Mouse (Mus musculus): Measurements from ENCODE around the gene Trim32. TPM values are rescaled to one million over a fixed set of nuclear protein-coding genes. Genes with fewer than 3 reads are reported as not detected.

The Trim32 gene
- polyA plus RNA-seq, 1 experiment from 2014 or later: 52.7 TPM

GRCm38 (mm10) chr4:65608112-65608511 lies 3.3 kb downstream of the Trim32 start:
- no peak overlapping the region for H3K9ac ChIP-seq (replicated peaks; ENCODE audit: low read depth, low read length)
- ATAC-seq (ENCODE audit: insufficient number of reproducible peaks, insufficient read depth, low FRiP score, low read depth): no peak
- WGBS: 95% methylated on average over 4 of the region's 4 CpGs

GRCm38 (mm10) chr4:65610329-65610728 lies 5.5 kb downstream of the Trim32 start:
- Histone ChIP-seq H3K9me3 (ENCODE audit: control insufficient read depth, low read depth, low read length) (no peaks in the 10 kb centered on the region), H3K4me1 (ENCODE audit: control insufficient read depth, insufficient read depth, low read length) (peaks cover 10% of the 10 kb centered on the region; the same call in 1 of the 2 replicates), H3K4me2 (replicated peaks; ENCODE audit: low read depth, low read length) (no peak overlapping the region), H3K27ac (ENCODE audit: low read length) (no peak overlapping the region), H3K9ac (replicated peaks; ENCODE audit: low read depth, low read length) (no peak overlapping the region), H3K36me3 (ENCODE audit: control insufficient read depth, insufficient read depth, low read length) (peaks cover 24% of the 10 kb centered on the region), H3K4me3 (ENCODE audit: low read depth, low read length) (no peak overlapping the region), H3K27me3 (ENCODE audit: control insufficient read depth, insufficient read depth, low read length) (no peaks in the 10 kb centered on the region)
- 74% methylated on average over 5 of the region's 5 CpGs for WGBS
- no peak for ATAC-seq (ENCODE audit: insufficient number of reproducible peaks, insufficient read depth, low FRiP score, low read depth)

More at GRCm38 (mm10) chr4:65608112-65608511, 3.3 kb downstream of the Trim32 start:
- Histone ChIP-seq H3K4me1 (ENCODE audit: control insufficient read depth, insufficient read depth, low read length) (peaks cover 10% of the 10 kb centered on the region; the same call in 1 of the 2 replicates), H3K4me2 (replicated peaks; ENCODE audit: low read depth, low read length) (no peak overlapping the region), H3K27me3 (ENCODE audit: control insufficient read depth, insufficient read depth, low read length) (no peaks in the 10 kb centered on the region), H3K27ac (ENCODE audit: low read length) (no peak overlapping the region), H3K9me3 (ENCODE audit: control insufficient read depth, low read depth, low read length) (no peaks in the 10 kb centered on the region), H3K36me3 (ENCODE audit: control insufficient read depth, insufficient read depth, low read length) (peaks cover 1% of the 10 kb centered on the region; the same call in 1 of the 2 replicates), H3K4me3 (ENCODE audit: low read depth, low read length) (no peak overlapping the region)

GRCm38 (mm10) chr4:65610896-65611295 lies 6.1 kb downstream of the Trim32 start:
- Histone ChIP-seq H3K4me3 (ENCODE audit: low read depth, low read length) (no peak overlapping the region), H3K27ac (ENCODE audit: low read length) (no peak overlapping the region), H3K36me3 (ENCODE audit: control insufficient read depth, insufficient read depth, low read length) (peaks cover 29% of the 10 kb centered on the region), H3K4me1 (ENCODE audit: control insufficient read depth, insufficient read depth, low read length) (peaks cover 5% of the 10 kb centered on the region; the same call in 1 of the 2 replicates), H3K9me3 (ENCODE audit: control insufficient read depth, low read depth, low read length) (no peaks in the 10 kb centered on the region), H3K27me3 (ENCODE audit: control insufficient read depth, insufficient read depth, low read length) (no peaks in the 10 kb centered on the region), H3K4me2 (replicated peaks; ENCODE audit: low read depth, low read length) (no peak overlapping the region), H3K9ac (replicated peaks; ENCODE audit: low read depth, low read length) (no peak overlapping the region)
- no peak for ATAC-seq (ENCODE audit: insufficient number of reproducible peaks, insufficient read depth, low FRiP score, low read depth)
- 91% methylated on average over 6 of the region's 6 CpGs for WGBS

- no peak overlapping the region for H3K9ac ChIP-seq (replicated peaks; ENCODE audit: low read depth, low read length)
- peaks cover 43% of the 10 kb centered on the region for H3K36me3 ChIP-seq (ENCODE audit: control insufficient read depth, insufficient read depth, low read length)
- H3K27me3 ChIP-seq (ENCODE audit: control insufficient read depth, insufficient read depth, low read length): no peaks in the 10 kb centered on the region
- no peak overlapping the region for H3K27ac ChIP-seq (ENCODE audit: low read length)
- H3K9me3 ChIP-seq (ENCODE audit: control insufficient read depth, low read depth, low read length): no peaks in the 10 kb centered on the region
- no peak for ATAC-seq (ENCODE audit: insufficient number of reproducible peaks, insufficient read depth, low FRiP score, low read depth)
- H3K4me1 ChIP-seq (ENCODE audit: control insufficient read depth, insufficient read depth, low read length): no peaks in the 10 kb centered on the region
- no peak overlapping the region for H3K4me3 ChIP-seq (ENCODE audit: low read depth, low read length)
- WGBS: 97% methylated on average over 14 of the region's 14 CpGs
- no peak overlapping the region for H3K4me2 ChIP-seq (replicated peaks; ENCODE audit: low read depth, low read length)
Observed at GRCm38 (mm10) chr4:65613135-65613534, 8.3 kb downstream of the Trim32 start.

GRCm38 (mm10) chr4:65620125-65620524 lies 15.3 kb downstream of the Trim32 start:
- Histone ChIP-seq H3K9me3 (ENCODE audit: control insufficient read depth, low read depth, low read length) (no peaks in the 10 kb centered on the region), H3K36me3 (ENCODE audit: control insufficient read depth, insufficient read depth, low read length) (peaks cover 21% of the 10 kb centered on the region), H3K27me3 (ENCODE audit: control insufficient read depth, insufficient read depth, low read length) (no peaks in the 10 kb centered on the region), H3K4me2 (replicated peaks; ENCODE audit: low read depth, low read length) (no peak overlapping the region), H3K4me3 (ENCODE audit: low read depth, low read length) (no peak overlapping the region), H3K9ac (replicated peaks; ENCODE audit: low read depth, low read length) (no peak overlapping the region), H3K27ac (ENCODE audit: low read length) (no peak overlapping the region), H3K4me1 (ENCODE audit: control insufficient read depth, insufficient read depth, low read length) (no peaks in the 10 kb centered on the region)
- 71% methylated on average over 3 of the region's 3 CpGs for WGBS
- no peak for ATAC-seq (ENCODE audit: insufficient number of reproducible peaks, insufficient read depth, low FRiP score, low read depth)

- no peak for ATAC-seq (ENCODE audit: insufficient number of reproducible peaks, insufficient read depth, low FRiP score, low read depth)
- Histone ChIP-seq H3K4me2 (replicated peaks; ENCODE audit: low read depth, low read length) (no peak overlapping the region), H3K4me3 (ENCODE audit: low read depth, low read length) (no peak overlapping the region), H3K27ac (ENCODE audit: low read length) (no peak overlapping the region), H3K4me1 (ENCODE audit: control insufficient read depth, insufficient read depth, low read length) (no peaks in the 10 kb centered on the region), H3K9me3 (ENCODE audit: control insufficient read depth, low read depth, low read length) (no peaks in the 10 kb centered on the region), H3K36me3 (ENCODE audit: control insufficient read depth, insufficient read depth, low read length) (no peaks in the 10 kb centered on the region), H3K9ac (replicated peaks; ENCODE audit: low read depth, low read length) (no peak overlapping the region), H3K27me3 (ENCODE audit: control insufficient read depth, insufficient read depth, low read length) (no peaks in the 10 kb centered on the region)
- WGBS: 73% methylated on average over 3 of the region's 3 CpGs
Observed at GRCm38 (mm10) chr4:65638231-65638630, 33.4 kb downstream of the Trim32 start.

- Histone ChIP-seq H3K9ac (replicated peaks; ENCODE audit: low read depth, low read length) (no peak overlapping the region), H3K36me3 (ENCODE audit: control insufficient read depth, insufficient read depth, low read length) (no peaks in the 10 kb centered on the region), H3K9me3 (ENCODE audit: control insufficient read depth, low read depth, low read length) (no peaks in the 10 kb centered on the region), H3K27ac (ENCODE audit: low read length) (no peak overlapping the region), H3K27me3 (ENCODE audit: control insufficient read depth, insufficient read depth, low read length) (no peaks in the 10 kb centered on the region), H3K4me2 (replicated peaks; ENCODE audit: low read depth, low read length) (no peak overlapping the region), H3K4me1 (ENCODE audit: control insufficient read depth, insufficient read depth, low read length) (no peaks in the 10 kb centered on the region), H3K4me3 (ENCODE audit: low read depth, low read length) (no peak overlapping the region)
- no peak for ATAC-seq (ENCODE audit: insufficient number of reproducible peaks, insufficient read depth, low FRiP score, low read depth)
- WGBS: 60% methylated on average over 5 of the region's 5 CpGs
Observed at GRCm38 (mm10) chr4:65642611-65643010, 37.8 kb downstream of the Trim32 start.

- 0% methylated on average over 2 of the region's 2 CpGs for WGBS
- no peak overlapping the region for H3K4me3 ChIP-seq (ENCODE audit: low read depth, low read length)
- H3K9ac ChIP-seq (replicated peaks; ENCODE audit: low read depth, low read length): no peak overlapping the region
- H3K4me2 ChIP-seq (replicated peaks; ENCODE audit: low read depth, low read length): no peak overlapping the region
- H3K36me3 ChIP-seq (ENCODE audit: control insufficient read depth, insufficient read depth, low read length): no peaks in the 10 kb centered on the region
- H3K27ac ChIP-seq (ENCODE audit: low read length): no peak overlapping the region
- H3K27me3 ChIP-seq (ENCODE audit: control insufficient read depth, insufficient read depth, low read length): no peaks in the 10 kb centered on the region
- H3K9me3 ChIP-seq (ENCODE audit: control insufficient read depth, low read depth, low read length): no peaks in the 10 kb centered on the region
- no peaks in the 10 kb centered on the region for H3K4me1 ChIP-seq (ENCODE audit: control insufficient read depth, insufficient read depth, low read length)
- ATAC-seq (ENCODE audit: insufficient number of reproducible peaks, insufficient read depth, low FRiP score, low read depth): peak; percentile 81; the same call in 1 of the 2 replicates
Observed at GRCm38 (mm10) chr4:65654723-65655122, 49.9 kb downstream of the Trim32 start.

GRCm38 (mm10) chr4:65663176-65663575 lies 58.4 kb downstream of the Trim32 start:
- WGBS: 85% methylated on average over 6 of the region's 6 CpGs
- no peak overlapping the region for H3K4me2 ChIP-seq (replicated peaks; ENCODE audit: low read depth, low read length)
- no peak overlapping the region for H3K9ac ChIP-seq (replicated peaks; ENCODE audit: low read depth, low read length)
- H3K27ac ChIP-seq (ENCODE audit: low read length): no peak overlapping the region
- H3K27me3 ChIP-seq (ENCODE audit: control insufficient read depth, insufficient read depth, low read length): no peaks in the 10 kb centered on the region
- no peaks in the 10 kb centered on the region for H3K36me3 ChIP-seq (ENCODE audit: control insufficient read depth, insufficient read depth, low read length)
- no peak overlapping the region for H3K4me3 ChIP-seq (ENCODE audit: low read depth, low read length)
- H3K4me1 ChIP-seq (ENCODE audit: control insufficient read depth, insufficient read depth, low read length): no peaks in the 10 kb centered on the region
- no peaks in the 10 kb centered on the region for H3K9me3 ChIP-seq (ENCODE audit: control insufficient read depth, low read depth, low read length)
- ATAC-seq (ENCODE audit: insufficient number of reproducible peaks, insufficient read depth, low FRiP score, low read depth): no peak

All from stomach, embryonic 14.5 days (tissue).